Mouse (Mus musculus) heart, embryonic 16.5 days (tissue): ENCODE measurements around the gene Jpt1. TPM values are rescaled to one million over a fixed set of nuclear protein-coding genes. Genes with fewer than 3 reads are reported as not detected.
A peak's percentile ranks its signal among the peaks of the same experiment; 100 is the strongest.
"Not testable (repeated sequence)": the region's sequence is repeated elsewhere in the genome, so short reads cannot be mapped to it uniquely, and the experiment has no call there.

Source experiments
- ATAC-seq: fragments of 200-750 bp; cut with Nextera tagmentation; replicated peaks from 2 replicates; pipeline ENCODE4 v1.8.0; 2017; ENCODE audit warnings: moderate number of reproducible peaks; ENCODE audit not compliant: insufficient read depth, low FRiP score; ENCODE audit errors: extremely low read depth
- H3K27ac ChIP-seq: fragments of 300-500 bp; sonication (generic); 2 replicates; pipeline ENCODE4 v1.5.1; 2014; ENCODE audit warnings: mild to moderate bottlenecking, low read length, control low read depth, moderate library complexity
- H3K27me3 ChIP-seq: fragments of 300-500 bp; sonication (generic); 2 replicates; pipeline ENCODE4 v1.6.1; 2014; ENCODE audit warnings: low read length, mixed read lengths; ENCODE audit not compliant: control insufficient read depth, insufficient read depth
- H3K36me3 ChIP-seq: fragments of 300-500 bp; sonication (generic); 2 replicates; pipeline ENCODE4 v1.6.1; 2014; ENCODE audit not compliant: control insufficient read depth, insufficient read depth
- H3K4me1 ChIP-seq: fragments of 300-500 bp; sonication (generic); 2 replicates; pipeline ENCODE4 v1.6.1; 2014; ENCODE audit warnings: low read length, mixed read lengths; ENCODE audit not compliant: control insufficient read depth, insufficient read depth
- H3K4me2 ChIP-seq: fragments of 300-500 bp; sonication (generic); 2 replicates; pipeline ENCODE4 v1.6.1; 2014; ENCODE audit warnings: low read depth, mild to moderate bottlenecking, control low read depth, low read length
- H3K4me3 ChIP-seq: fragments of 300-500 bp; sonication (generic); 2 replicates; pipeline ENCODE4 v1.5.1; 2014; ENCODE audit warnings: mild to moderate bottlenecking, control low read depth, low read length
- H3K9ac ChIP-seq: fragments of 300-500 bp; sonication (generic); 2 replicates; pipeline ENCODE4 v1.6.1; 2014; ENCODE audit warnings: low read length, control low read depth
- H3K9me3 ChIP-seq: fragments of 300-500 bp; sonication (generic); replicated peaks from 2 replicates; pipeline ENCODE4 v1.6.1; 2016; ENCODE audit warnings: low read length; ENCODE audit not compliant: control insufficient read depth
- WGBS: fragments of 180-500 bp; shearing (Covaris S2); extraction: QIAGEN DNeasy Blood & Tissue Kit; methylation state at CpG from one replicate; pipeline ENCODE4 v1.1.7; 2014; 5-methylcytosine and 5-hydroxymethylcytosine counted together
- polyA plus RNA-seq: library from polyadenylated mRNA; unstranded; fragments of >200 nt; fragmentation: Nextera tagmentation; extraction: Ambion mirVana; gene quantifications from 2 replicates; pipeline ENCODE4 v1.2.1, GENCODE M21; 2015

The Jpt1 gene
- polyA plus RNA-seq, 1 experiment from 2014 or later = 525 TPM

- H3K9me3 ChIP-seq = no peaks in the 10 kb centered on the region
- no peak overlapping the region for H3K9ac ChIP-seq
- H3K4me2 ChIP-seq = no peak overlapping the region
- WGBS = 80% methylated on average over 2 of the region's 2 CpGs
- no peak overlapping the region for H3K4me3 ChIP-seq
- no peak overlapping the region for H3K27ac ChIP-seq
- H3K4me1 ChIP-seq = peaks cover 62% of the 10 kb centered on the region
- H3K36me3 ChIP-seq = peaks cover 3% of the 10 kb centered on the region; the same call in 1 of the 2 replicates
- no peaks in the 10 kb centered on the region for H3K27me3 ChIP-seq
- no peak for ATAC-seq
Measured at GRCm38 (mm10) chr11:115508061-115508460, 6.1 kb downstream of the Jpt1 start.

- ATAC-seq = peak; percentile 30; the same call in 1 of the 2 replicates
- Histone ChIP-seq H3K9me3 (no peaks in the 10 kb centered on the region), H3K4me2 (no peak overlapping the region), H3K27ac (peak overlapping the region; percentile 67), H3K36me3 (peaks cover 14% of the 10 kb centered on the region), H3K4me3 (no peak overlapping the region), H3K27me3 (no peaks in the 10 kb centered on the region), H3K4me1 (peaks cover 48% of the 10 kb centered on the region), H3K9ac (no peak overlapping the region)
- 35% methylated on average over 3 of the region's 3 CpGs for WGBS
Measured at GRCm38 (mm10) chr11:115506586-115506985, 7.6 kb downstream of the Jpt1 start.

- no peak for ATAC-seq
Measured at GRCm38 (mm10) chr11:115502636-115503035, 11.6 kb downstream of the Jpt1 start.

GRCm38 (mm10) chr11:115496559-115496958 is 17.6 kb downstream of the Jpt1 start:
- WGBS = 90% methylated on average over 9 of the region's 9 CpGs
- not testable (repeated sequence) for H3K9ac ChIP-seq, H3K9me3 ChIP-seq, H3K4me1 ChIP-seq, H3K27ac ChIP-seq, H3K4me3 ChIP-seq, H3K27me3 ChIP-seq, H3K4me2 ChIP-seq, ATAC-seq
- peaks cover 31% of the 10 kb centered on the region for H3K36me3 ChIP-seq

More at GRCm38 (mm10) chr11:115502636-115503035, 11.6 kb downstream of the Jpt1 start:
- peaks cover 41% of the 10 kb centered on the region for H3K36me3 ChIP-seq
- H3K9me3 ChIP-seq = no peaks in the 10 kb centered on the region
- peaks cover 17% of the 10 kb centered on the region for H3K4me1 ChIP-seq
- H3K9ac ChIP-seq = no peak overlapping the region
- no peak overlapping the region for H3K4me3 ChIP-seq
- no peak overlapping the region for H3K4me2 ChIP-seq
- H3K27ac ChIP-seq = no peak overlapping the region
- no peaks in the 10 kb centered on the region for H3K27me3 ChIP-seq
- 89% methylated on average over 6 of the region's 6 CpGs for WGBS

GRCm38 (mm10) chr11:115492387-115492786 is 21.8 kb downstream of the Jpt1 start:
- H3K9me3 ChIP-seq = no peaks in the 10 kb centered on the region
- peaks cover 14% of the 10 kb centered on the region; the same call in 1 of the 2 replicates for H3K36me3 ChIP-seq

GRCm38 (mm10) chr11:115491356-115492083 is 22.7 kb downstream of the Jpt1 start, which contains the start of gene Nt5c:
TSS of gene Nt5c (minus strand) at chr11:115491862.
- Histone ChIP-seq H3K9ac (peak within 1 kb of the TSS; percentile 80), H3K36me3 (peaks cover 10% of the 10 kb centered on the region; the same call in 1 of the 2 replicates), H3K9me3 (no peaks in the 10 kb centered on the region), H3K27me3 (no peaks in the 10 kb centered on the region), H3K4me3 (peak within 1 kb of the TSS; percentile 72), H3K4me2 (peak within 1 kb of the TSS; percentile 74), H3K4me1 (peaks cover 11% of the 10 kb centered on the region), H3K27ac (peak within 1 kb of the TSS; percentile 80)
- WGBS = under 1% methylated on average over 43 of the region's 43 CpGs
- ATAC-seq = peak; percentile 90

More at GRCm38 (mm10) chr11:115492387-115492786, 21.8 kb downstream of the Jpt1 start:
- WGBS = 33% methylated on average over 6 of the region's 6 CpGs
- ATAC-seq = no peak
- Histone ChIP-seq H3K9ac (peak overlapping the region; percentile 80), H3K27ac (no peak overlapping the region), H3K27me3 (no peaks in the 10 kb centered on the region), H3K4me2 (peak overlapping the region; percentile 74), H3K4me1 (peaks cover 11% of the 10 kb centered on the region), H3K4me3 (peak overlapping the region; percentile 72)

GRCm38 (mm10) chr11:115490441-115491355 is 23.5 kb downstream of the Jpt1 start:
- H3K4me2 ChIP-seq = peak overlapping the region; percentile 74
- H3K9ac ChIP-seq = peak overlapping the region; percentile 80
- H3K9me3 ChIP-seq = no peaks in the 10 kb centered on the region
- WGBS = 24% methylated on average over 25 of the region's 25 CpGs
- H3K36me3 ChIP-seq = peaks cover 10% of the 10 kb centered on the region; the same call in 1 of the 2 replicates
- H3K27ac ChIP-seq = peak overlapping the region; percentile 80; the same call in 1 of the 2 replicates
- peak overlapping the region; percentile 72 for H3K4me3 ChIP-seq
- no peaks in the 10 kb centered on the region for H3K27me3 ChIP-seq
- peaks cover 11% of the 10 kb centered on the region for H3K4me1 ChIP-seq
- no peak; the same call in 1 of the 2 replicates for ATAC-seq

- H3K4me1 ChIP-seq = peaks cover 16% of the 10 kb centered on the region
- peaks cover 10% of the 10 kb centered on the region; the same call in 1 of the 2 replicates for H3K36me3 ChIP-seq
- no peaks in the 10 kb centered on the region for H3K9me3 ChIP-seq
- 69% methylated on average over 19 of the region's 19 CpGs for WGBS
- H3K27me3 ChIP-seq = no peaks in the 10 kb centered on the region
- H3K27ac ChIP-seq = no peak overlapping the region
- H3K4me3 ChIP-seq = no peak overlapping the region
- no peak overlapping the region for H3K9ac ChIP-seq
- H3K4me2 ChIP-seq = no peak overlapping the region
- ATAC-seq = no peak
Measured at GRCm38 (mm10) chr11:115488551-115489104, 25.6 kb downstream of the Jpt1 start.
